Comparison of ENCODE assay signal across 14 mouse cellular contexts in the genomic region with DNA sequence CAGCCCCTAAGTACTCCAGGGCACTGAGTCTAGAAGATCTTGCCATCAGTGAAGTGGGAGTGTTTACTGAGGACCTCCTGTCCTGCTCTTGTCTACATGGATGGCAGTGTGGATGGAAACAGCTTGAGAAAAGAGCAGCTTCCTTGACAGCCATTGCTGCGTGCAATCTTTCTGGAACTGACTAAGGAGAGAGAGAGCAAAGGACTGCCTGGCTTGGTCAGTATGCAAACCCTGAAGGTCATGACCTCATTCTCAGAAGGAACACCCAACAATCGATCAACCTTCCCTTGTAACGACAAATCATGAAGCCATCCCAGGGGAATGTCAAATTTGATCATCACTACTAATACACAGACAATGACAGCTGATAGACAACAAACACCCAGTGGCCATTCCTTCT.
"Had no signal": no experiment of that assay in that cellular context is flagged by ENCODE, and none has a peak within 500 bp of the region (broad histone marks: within the 10 kb centered on the region; RNA-seq: fewer than 3 reads in every experiment).

No protein-coding gene starts in this region.

- H3K4me2 ChIP-seq: intestine, embryonic 15.5 days; kidney, embryonic 15.5 days; midbrain, embryonic 11.5 days had no signal

- H3K4me1 ChIP-seq: intestine, embryonic 15.5 days; kidney, embryonic 15.5 days had no signal

- H3K9me3 ChIP-seq: intestine, embryonic 15.5 days; kidney, embryonic 15.5 days had no signal

- DNase-seq: kidney, postnatal 10 days; layer of hippocampus, postnatal 36 days; lung, adult 18-20 months; lung, postnatal 14 days; lung, postnatal 4 days; midbrain, embryonic 14.5 days; right cerebral cortex, adult 18-20 months; right cerebral cortex, postnatal 14 days; right cerebral cortex, postnatal 4 days; thymus, postnatal 25 days had no signal

- H3K27me3 ChIP-seq: intestine, embryonic 15.5 days; kidney, embryonic 15.5 days had no signal

- H3K36me3 ChIP-seq: intestine, embryonic 15.5 days had no signal

- H3K9ac ChIP-seq: intestine, embryonic 15.5 days; kidney, embryonic 15.5 days had no signal

- H3K4me3 ChIP-seq: intestine, embryonic 15.5 days; kidney, embryonic 15.5 days; left cerebral cortex, adult 2 months had no signal

- H3K27ac ChIP-seq: intestine, embryonic 15.5 days; kidney, embryonic 15.5 days; left cerebral cortex, adult 2 months had no signal
